Mouse (Mus musculus): ENCODE data around the gene Hspb1.

GRCm38 (mm10) chr5:135851024-135851423, 36.7 kb upstream of the Hspb1 start:
- no peak for TF ChIP-seq CTCF (IDR thresholded peaks at IDR 0.05; ENCODE audit: control insufficient read depth, insufficient read depth, insufficient replicate concordance, low read depth, low read length)
- no peak for TF ChIP-seq POLR2A (IDR thresholded peaks at IDR 0.05; ENCODE audit: control insufficient read depth, low read depth, low read length)

All from testis, adult 2 months (tissue).